Mouse (Mus musculus) mammary gland, adult 2 months (tissue): ENCODE measurements around the gene Faf1. TPM values are rescaled to one million over a fixed set of nuclear protein-coding genes. Genes with fewer than 3 reads are reported as not detected.

Experiments
- polyA plus RNA-seq: library from polyadenylated mRNA; depleted of rRNA; stranded (reverse); fragments of >200 nt; gene quantifications from 2 replicates; pipeline ENCODE4 v1.2.3, GENCODE M21; 2012; ENCODE audit warnings: low replicate concordance; rRNA removed

Faf1 gene
- polyA plus RNA-seq, result 7.4 and 9.0 TPM in 2 replicates

DNA sequence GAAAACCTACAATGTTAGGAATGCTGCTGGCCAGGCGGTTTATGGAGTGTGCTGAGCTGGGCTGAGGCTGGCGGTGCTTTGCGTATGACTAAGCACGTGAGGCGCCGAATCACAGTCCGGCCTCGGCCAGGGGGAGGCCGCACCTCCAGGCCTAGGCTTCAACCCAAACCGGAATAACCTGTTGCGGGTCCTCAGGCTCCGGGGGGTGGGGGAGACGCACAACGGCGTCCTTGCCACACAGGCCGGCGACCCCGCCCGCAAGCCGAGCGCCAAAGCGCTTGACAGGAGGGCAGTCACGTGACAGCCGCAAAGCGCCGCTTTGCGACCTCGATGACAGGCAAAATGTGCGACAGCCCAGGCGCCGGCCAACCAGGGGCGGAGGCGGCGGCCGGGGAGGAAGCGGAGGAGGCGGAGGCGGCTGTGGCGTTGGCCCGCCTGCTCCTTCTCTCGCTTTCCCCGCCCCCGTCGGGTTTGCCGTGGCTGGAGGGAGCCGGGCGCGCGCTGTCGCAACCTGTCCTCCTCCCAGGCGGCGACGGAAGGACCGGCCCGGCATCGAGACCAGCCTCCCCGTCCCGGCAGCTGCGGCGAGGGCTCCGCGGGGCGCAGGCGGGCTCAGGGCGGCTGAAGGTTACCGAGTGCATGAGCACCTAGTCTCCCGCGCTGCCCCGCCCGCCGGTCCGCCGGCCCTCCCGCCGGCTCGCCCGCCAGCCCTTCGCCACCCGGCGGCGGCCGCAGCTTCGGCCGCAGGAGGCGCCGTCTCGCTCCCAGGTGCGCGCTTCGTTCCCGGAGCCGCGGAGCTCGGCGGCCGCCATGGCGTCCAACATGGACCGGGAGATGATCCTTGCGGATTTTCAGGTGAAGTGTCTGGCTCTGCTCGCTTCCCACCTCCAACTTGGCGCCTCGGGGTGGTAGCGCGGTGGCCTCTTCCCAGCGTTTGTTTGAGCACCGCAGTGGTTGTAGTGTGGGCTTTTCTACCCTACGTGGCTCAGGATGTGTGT is at the start of gene Faf1:
Faf1 (plus strand) TSS at position 371 of the 998 bp plus-strand sequence.

DNA sequence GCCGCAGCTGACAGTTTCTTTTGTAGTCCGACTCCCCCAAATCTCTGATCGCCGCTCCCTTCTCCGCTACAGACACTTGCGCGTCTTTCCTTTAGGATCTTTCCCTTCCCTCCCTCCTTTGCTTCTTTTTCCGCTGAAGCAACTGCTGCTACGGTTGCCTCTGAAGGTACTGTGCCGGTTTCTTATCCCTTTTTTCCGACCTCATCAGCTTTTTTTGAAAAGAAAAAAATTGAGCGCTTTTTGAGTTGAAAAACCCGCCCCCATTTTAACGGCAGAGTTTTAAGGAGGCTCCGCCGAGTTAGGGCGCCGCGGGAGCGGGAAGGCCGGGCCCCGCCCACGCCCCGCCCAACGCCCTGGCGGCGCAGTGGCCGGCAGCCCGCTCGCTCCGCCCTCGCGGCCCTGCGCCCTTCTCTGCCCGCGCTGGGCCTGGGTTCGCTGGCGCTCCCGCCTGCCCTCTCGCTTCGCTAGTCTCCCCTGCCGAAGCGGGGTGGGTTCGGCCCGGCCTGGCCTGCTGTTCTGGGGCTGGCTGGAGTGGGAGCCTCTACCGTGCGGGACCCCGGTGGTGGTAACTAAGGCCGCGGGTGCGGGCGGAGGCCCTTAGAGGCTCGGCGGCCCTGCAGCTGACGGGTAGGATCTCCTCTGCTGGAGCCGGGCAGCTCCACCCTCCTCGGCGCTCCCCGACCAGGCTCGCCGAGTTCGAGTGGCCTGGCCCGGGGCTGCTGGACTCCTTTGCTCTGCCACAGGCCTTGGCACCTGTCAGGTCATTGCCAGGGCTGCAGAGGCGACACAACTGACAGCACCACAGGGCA is 9.7 kb upstream of the Faf1 start, which contains the start of gene Cdkn2c:
Cdkn2c (minus strand) TSS at position 729 of the 809 bp plus-strand sequence.

GRCm38 (mm10) chr4:109977148-109978067 is 301.0 kb downstream of the Faf1 start, which contains the start of gene Dmrta2:
Gene Dmrta2, plus strand, starts transcription at chr4:109978053.

Other genes with a start within 250 kb of the Faf1 start
- gene Rnf11, start 191.9 kb upstream of the Faf1 start, polyA plus RNA-seq, result 42.7 and 79.5 TPM in 2 replicates
- not detected in 2 replicates for gene 4930522H14Rik, start 145.3 kb upstream of the Faf1 start, polyA plus RNA-seq
- 34.1 and 57.0 TPM in 2 replicates for gene Cdkn2c, start 9.4 kb upstream of the Faf1 start, polyA plus RNA-seq